Mouse (Mus musculus) heart, adult 11 months (tissue): ENCODE results near the gene Glrp1.
A peak's percentile ranks its signal among the peaks of the same experiment; 100 is the strongest.

ENCODE experiments used
- DNase-seq: peaks from one replicate; pipeline ENCODE4 v3.0.0; 2022

The Glrp1 gene

DNA sequence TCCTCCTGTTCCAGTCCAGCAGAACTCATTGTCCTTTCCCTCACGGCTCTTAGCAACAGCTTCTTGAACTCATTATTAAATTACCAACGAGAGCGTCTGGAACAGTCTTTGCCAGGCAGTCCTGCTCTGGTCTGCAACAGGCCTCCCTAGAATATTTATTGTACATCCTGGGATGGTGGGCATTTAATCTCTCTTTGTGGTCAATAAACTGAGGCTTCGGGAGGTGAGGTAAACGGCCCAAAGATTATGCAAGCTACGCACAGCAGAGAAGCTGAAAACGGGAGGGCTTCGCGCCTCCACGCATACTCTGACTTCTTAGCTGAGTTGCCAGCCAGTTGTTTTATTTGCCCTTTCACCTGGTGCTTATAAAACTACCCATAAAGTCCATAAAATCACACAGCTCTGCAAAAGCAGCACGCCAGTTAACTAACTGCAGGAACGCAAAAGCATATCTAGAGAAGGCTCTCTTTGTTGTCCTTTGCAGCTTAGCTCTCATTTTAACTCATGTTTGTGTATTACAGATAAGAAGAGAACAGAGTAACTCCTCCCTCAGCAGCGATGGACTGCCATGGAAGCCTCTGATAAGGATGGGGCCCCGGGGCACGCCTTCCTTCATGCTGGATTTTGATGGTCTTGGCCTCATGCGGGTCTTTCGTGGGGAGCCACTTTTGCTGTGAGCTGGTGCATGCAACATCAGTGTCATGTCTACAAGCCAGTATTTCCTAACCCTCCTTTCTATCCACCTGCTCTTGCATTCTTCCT lies 18.1 kb downstream of the Glrp1 start:
- no peak for DNase-seq

- no peak for DNase-seq
These were observed 19.7 kb downstream of the Glrp1 start for GRCm38 (mm10) chr1:88490164-88490563.

- DNase-seq: peak; percentile 91
These were observed 20.9 kb downstream of the Glrp1 start for GRCm38 (mm10) chr1:88488957-88489356.

DNA sequence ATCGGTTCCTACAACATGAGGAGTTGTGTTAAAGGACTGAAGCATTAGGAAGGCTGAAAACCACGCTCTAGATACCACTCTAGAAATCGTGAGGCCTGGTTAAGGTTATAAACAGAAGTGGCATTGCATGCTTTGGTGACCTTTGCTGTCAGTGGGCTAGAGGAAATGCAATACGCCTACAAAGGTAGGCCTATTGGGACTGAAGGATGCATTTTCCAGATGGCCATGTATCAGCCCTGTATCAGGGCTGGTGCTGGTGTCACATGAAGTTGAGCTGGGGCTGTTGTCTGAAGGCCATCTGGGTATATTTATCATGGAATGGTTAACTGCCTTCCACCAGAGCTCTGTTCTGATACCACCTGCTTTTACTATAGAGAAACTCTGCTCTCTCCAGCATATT lies 23.5 kb downstream of the Glrp1 start:
- peak; percentile 92 for DNase-seq

DNA sequence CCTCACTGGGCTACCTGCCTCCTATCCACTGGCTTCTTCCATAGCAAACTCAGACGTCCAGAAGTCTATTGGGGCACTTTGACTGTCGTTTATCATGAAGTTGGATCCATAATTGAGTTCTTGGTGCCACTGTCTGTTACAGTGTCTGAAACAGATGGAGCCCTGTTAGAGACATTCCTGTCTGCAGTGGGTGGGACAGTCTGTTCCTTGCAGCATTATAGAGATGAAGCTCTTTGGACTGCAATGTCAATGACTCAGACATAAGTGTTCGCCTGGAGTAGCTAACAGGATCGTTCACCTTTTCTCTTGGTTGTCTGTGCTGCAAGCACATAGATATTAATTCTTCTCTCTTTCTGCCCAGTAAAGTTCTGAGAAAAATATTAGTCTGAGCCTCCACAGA lies 25.8 kb downstream of the Glrp1 start:
- DNase-seq: no peak

DNA sequence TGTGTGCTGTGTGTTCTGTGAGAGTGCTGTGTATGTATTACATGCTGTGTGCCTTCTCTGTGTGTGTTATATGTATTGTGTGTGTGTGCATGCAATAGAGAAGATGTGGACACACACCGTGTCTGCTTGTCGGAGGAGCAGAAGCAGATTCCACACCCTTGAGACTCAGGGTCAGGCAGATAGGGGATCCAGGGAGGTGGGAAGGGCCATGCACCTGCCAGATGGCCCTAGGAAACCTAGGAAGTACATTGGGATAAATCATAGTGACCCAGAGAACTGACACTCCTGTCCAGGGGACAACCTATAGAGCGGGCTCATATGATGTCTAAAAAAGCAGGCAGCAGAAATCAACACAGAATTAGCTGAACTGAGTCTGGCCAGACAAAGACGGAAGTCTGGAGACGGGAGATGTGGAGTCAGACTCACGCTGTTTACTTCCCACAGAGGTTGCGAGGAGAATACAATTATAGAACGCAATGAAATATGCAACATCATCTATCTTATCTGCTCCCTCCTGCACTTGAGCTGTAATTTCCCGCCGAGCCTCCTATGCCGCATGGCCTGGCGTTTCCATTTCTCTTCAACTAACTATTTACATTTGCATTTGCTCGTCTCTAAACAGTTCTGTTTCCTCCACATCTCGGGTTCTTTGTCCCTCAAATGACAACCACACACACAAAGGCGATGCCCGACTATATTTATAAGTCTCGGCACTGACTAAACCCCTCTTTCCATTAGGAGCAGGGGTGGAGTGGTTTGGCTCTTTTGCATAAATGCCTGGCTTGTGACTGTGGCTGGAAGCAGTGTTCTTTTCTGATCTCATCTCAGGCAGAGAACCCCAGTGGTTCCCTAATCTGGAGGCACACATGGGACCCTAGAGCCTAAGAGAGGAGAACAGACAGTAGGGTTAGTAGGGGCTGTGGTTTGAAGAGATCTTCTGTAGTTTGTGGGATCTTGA lies 27.4 kb downstream of the Glrp1 start:
- no peak for DNase-seq

DNA sequence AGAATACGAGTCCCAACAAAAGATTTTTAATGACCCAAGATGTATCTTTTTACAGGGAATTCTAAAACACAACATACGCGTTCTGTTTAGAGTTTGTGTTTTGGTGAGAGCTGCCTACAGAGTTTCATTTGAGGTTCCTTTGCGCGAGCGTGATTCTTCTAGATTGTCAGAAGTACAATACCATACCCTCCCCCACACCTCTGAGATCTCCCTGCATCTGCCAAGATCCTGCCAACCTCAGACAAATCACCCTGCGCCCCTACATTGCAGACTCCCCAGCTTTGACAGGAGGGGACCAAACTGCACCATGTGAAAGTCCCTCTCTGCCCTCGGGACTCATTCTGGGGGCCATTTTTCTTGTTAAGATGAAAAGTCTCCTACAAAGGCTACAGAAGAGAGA lies 29.3 kb downstream of the Glrp1 start:
- DNase-seq: no peak

GRCm38 (mm10) chr1:88478205-88478604 lies 31.7 kb downstream of the Glrp1 start:
- DNase-seq: no peak

DNA sequence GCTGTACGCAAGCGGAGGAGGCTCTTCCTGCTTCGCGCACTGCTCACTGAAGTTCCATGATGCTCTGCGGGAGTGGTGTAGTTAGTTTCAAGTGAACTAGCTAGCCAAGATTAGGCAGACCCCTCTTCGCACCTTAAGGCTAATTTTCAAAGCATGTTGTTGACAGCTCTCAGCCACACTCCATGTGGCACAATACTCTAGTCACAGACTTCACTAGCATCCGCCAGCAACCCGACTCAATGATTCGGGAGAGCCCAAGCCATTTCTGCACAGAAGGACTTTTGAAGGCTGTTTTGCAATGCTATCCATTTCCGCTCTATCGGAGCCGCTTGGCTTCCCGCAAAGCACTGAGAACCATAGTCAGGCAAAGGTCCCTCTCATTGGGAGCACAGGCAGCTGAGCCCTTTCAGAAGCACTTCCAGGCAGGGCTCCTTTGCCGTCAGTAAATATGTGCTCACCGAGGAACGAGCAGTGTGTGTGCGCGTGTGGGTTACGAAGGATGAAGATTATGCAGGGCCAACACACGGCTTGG lies 33.2 kb downstream of the Glrp1 start:
- DNase-seq: no peak

GRCm38 (mm10) chr1:88475502-88475953 lies 34.3 kb downstream of the Glrp1 start:
- DNase-seq: no peak

- peak; percentile 98 for DNase-seq
These were observed 35.3 kb downstream of the Glrp1 start for GRCm38 (mm10) chr1:88474598-88474997.

GRCm38 (mm10) chr1:88473899-88474298 lies 36.0 kb downstream of the Glrp1 start:
- DNase-seq: no peak

DNA sequence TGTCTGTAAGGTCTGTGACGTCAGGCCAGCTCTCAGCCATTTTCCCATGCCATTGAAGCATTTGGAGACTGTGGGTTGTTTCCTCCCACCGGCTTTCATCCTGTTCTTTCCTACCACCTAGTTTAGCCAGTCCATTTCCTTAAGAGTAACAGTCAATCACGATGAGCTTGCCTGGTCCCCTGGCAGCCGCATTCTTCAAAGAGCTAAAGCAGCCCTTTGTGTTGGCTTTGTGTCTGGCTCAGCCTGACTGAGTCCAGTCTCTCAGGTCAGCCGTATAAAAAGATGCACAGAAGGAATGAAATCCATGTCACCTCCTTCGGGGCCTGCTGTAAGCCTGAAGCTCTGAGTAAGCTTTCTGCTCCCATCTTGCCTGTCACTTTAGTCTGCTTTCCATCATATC lies 37.6 kb downstream of the Glrp1 start:
- no peak for DNase-seq

GRCm38 (mm10) chr1:88469746-88470145 lies 40.1 kb downstream of the Glrp1 start:
- no peak for DNase-seq

- no peak for DNase-seq
These were observed 41.5 kb downstream of the Glrp1 start for GRCm38 (mm10) chr1:88468335-88468734.

DNA sequence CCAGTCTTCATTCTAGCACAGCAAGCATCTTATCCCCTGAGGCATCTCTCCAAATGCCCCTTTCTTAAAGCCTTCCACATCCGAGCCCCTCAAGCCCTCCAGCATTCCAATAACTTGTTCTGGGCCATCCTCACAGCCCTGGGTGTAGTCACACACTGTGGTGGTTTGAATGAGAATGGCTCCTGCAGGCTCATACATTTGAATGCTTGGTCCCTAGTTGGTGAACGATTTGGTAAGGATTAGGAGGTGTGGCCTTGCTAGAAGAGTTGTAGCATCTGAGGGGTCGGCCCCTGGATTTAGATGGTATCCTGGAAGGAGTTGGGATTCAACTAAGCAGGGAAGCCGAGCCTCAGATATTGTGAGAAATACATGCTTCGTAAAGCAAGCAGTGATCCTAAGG lies 42.0 kb downstream of the Glrp1 start:
- DNase-seq: no peak

- DNase-seq: no peak
These were observed 43.4 kb downstream of the Glrp1 start for GRCm38 (mm10) chr1:88466325-88467064.

DNA sequence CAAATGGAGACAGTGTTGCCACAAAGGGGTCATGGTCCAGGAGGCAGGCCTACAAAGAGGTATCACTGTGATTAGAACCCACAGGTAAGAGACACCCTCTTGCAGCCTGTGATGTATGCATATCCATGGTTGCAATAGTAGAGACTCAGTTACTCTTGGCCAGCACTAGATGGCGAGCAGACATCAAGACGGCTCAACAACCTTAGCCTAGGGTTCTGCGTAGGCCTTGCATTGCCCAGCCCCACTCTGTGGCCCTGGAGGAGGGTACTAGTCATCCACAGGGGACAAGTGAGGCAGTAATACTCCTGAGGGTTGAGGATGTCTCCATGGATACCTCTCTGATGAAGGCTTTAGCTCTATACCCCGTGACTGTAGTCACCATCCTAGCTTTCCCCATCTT lies 44.1 kb downstream of the Glrp1 start:
- no peak for DNase-seq

DNA sequence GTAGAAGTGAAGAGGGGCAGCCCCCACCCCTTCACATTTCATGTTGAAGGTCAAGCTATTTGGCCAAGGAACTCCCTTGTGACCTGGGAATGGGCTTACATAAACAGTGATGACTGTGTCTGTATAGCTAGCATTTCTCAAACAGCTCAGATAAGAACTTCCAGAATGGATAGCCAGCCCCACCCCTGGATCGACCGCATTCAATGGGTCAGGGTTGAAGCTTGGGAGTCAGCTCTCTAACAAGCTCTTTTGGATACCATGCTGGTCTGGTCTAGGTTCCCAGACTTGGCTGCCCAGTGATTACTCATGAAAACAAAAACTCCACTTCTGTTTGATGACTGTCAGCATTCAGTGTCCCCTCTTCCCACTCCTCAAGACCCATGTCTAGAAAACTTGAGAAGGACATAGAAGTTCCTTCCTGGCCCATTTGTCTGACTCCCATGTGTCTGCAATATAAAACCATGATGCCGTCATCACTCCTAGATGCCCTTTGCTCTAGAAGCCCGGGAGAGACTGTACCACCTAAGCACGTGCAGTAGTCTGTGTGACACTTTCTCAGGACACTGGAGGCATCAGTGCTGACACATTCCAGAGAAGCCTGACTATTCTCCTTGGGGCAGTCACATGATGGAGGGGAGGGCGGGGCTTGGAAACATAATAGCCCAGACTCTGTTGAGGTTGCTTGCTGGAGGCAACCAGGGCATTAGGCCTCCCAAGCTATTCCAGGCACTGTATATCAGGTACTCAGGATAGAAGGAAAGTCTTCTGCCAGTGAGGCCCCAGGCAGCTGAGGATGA lies 45.6 kb downstream of the Glrp1 start:
- DNase-seq: no peak

DNA sequence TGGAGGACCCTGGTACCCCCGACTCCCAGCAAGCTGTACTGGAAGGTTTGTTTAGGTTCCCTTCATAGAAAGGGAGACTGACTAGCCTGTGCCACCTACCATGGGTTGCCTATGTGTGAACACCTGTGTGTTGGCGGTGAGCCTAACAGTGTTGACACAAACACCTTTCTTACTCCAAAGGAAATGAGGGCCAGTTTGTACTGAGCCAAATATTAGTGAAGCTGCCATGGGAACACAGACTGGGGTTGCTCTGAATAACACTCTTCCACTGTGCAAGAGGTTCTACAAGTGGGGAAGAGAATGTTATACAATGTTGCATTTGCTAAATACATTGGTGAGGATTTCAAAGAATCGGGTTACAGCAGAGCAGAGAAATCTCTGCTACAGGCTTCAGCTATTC lies 46.6 kb downstream of the Glrp1 start:
- DNase-seq: no peak

- DNase-seq: no peak
These were observed 47.4 kb downstream of the Glrp1 start for GRCm38 (mm10) chr1:88462484-88462883.

DNA sequence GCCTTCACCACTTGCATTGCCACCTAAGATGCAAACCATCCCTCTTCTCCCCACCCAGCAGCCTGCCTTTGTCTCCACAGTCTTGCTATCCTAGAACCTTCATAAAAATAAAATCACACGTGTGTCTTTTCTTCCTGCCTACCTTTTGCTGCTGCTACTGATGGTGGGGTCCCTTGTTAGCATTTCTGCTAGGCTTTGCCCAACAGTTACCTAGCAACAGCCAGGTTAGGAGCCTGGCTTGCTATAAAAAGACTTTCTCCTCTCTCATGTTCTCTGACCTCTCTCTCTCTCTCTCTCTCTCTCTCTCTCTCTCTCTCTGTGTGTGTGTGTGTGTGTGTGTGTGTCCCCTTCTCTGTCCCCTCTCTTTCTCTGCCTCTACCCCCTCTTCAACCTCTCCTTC lies 48.8 kb downstream of the Glrp1 start:
- DNase-seq: no peak
